Mouse (Mus musculus) cerebellum, adult 11 months (tissue): Measurements from ENCODE around the gene Racgap1.
A peak's percentile ranks its signal among the peaks of the same experiment; 100 is the strongest.

ENCODE experiments used
- DNase-seq: peaks from one replicate; pipeline ENCODE4 v3.0.0; 2022

The Racgap1 gene

GRCm38 (mm10) chr15:99663964-99664599 is 12.6 kb upstream of the Racgap1 start:
- no peak for DNase-seq

GRCm38 (mm10) chr15:99662371-99662770 is 10.9 kb upstream of the Racgap1 start:
- DNase-seq = no peak

- DNase-seq = peak; percentile 69
Observed at GRCm38 (mm10) chr15:99661121-99661830, 9.8 kb upstream of the Racgap1 start.

GRCm38 (mm10) chr15:99658437-99658836 is 7.0 kb upstream of the Racgap1 start:
- DNase-seq = no peak

- DNase-seq = no peak
Observed at GRCm38 (mm10) chr15:99655956-99656355, 4.5 kb upstream of the Racgap1 start.

- no peak for DNase-seq
Observed at GRCm38 (mm10) chr15:99653876-99654275, 2.4 kb upstream of the Racgap1 start.

GRCm38 (mm10) chr15:99653291-99653690 is 1.8 kb upstream of the Racgap1 start:
- no peak for DNase-seq

- DNase-seq = no peak
Observed at GRCm38 (mm10) chr15:99651984-99652872, 772 bp upstream of the Racgap1 start.

- no peak for DNase-seq
Observed at GRCm38 (mm10) chr15:99650304-99650703, 1.2 kb downstream of the Racgap1 start.

GRCm38 (mm10) chr15:99649067-99649761 is 2.2 kb downstream of the Racgap1 start:
- DNase-seq = no peak

- DNase-seq = no peak
Observed at GRCm38 (mm10) chr15:99648326-99648725, 3.1 kb downstream of the Racgap1 start.

- no peak for DNase-seq
Observed at GRCm38 (mm10) chr15:99644776-99645175, 6.7 kb downstream of the Racgap1 start.

GRCm38 (mm10) chr15:99643832-99644231 is 7.6 kb downstream of the Racgap1 start:
- no peak for DNase-seq

- no peak for DNase-seq
Observed at GRCm38 (mm10) chr15:99642622-99643021, 8.8 kb downstream of the Racgap1 start.

- no peak for DNase-seq
Observed at GRCm38 (mm10) chr15:99638124-99638485, 13.4 kb downstream of the Racgap1 start.

- DNase-seq = no peak
Observed at GRCm38 (mm10) chr15:99637405-99638123, 13.9 kb downstream of the Racgap1 start.

- no peak for DNase-seq
Observed at GRCm38 (mm10) chr15:99634702-99635101, 16.8 kb downstream of the Racgap1 start.

- no peak for DNase-seq
Observed at GRCm38 (mm10) chr15:99631618-99632017, 19.8 kb downstream of the Racgap1 start.

- no peak for DNase-seq
Observed at GRCm38 (mm10) chr15:99622063-99622462, 29.4 kb downstream of the Racgap1 start.

- DNase-seq = peak; percentile 18
Observed at GRCm38 (mm10) chr15:99619821-99620220, 31.6 kb downstream of the Racgap1 start.

- DNase-seq = no peak
Observed at GRCm38 (mm10) chr15:99618595-99618994, 32.9 kb downstream of the Racgap1 start.

- DNase-seq = peak; percentile 29
Observed at GRCm38 (mm10) chr15:99615246-99615645, 36.2 kb downstream of the Racgap1 start.
